9 mouse cellular contexts compared by ENCODE assay signal in genomic region chr15:77782449-77783014, GRCm38 (mm10). TPM values are rescaled to one million over a fixed set of nuclear protein-coding genes. Genes with fewer than 3 reads are reported as not detected.
A peak's percentile ranks its signal among the peaks of the same experiment; 100 is the strongest.
DNase-seq lines count a peak whose midpoint lies in the region; ATAC-seq lines count a peak whose summit lies in the region.
"Had no signal": no experiment of that assay in that cellular context is flagged by ENCODE, and none has a peak within 500 bp of the region (broad histone marks: within the 10 kb centered on the region; RNA-seq: fewer than 3 reads in every experiment).

No protein-coding gene starts in this region.

- ATAC-seq in kidney, embryonic 16.5 days (ENCODE audit: low FRiP score, low TSS enrichment) = no peak
- ATAC-seq in embryonic facial prominence, embryonic 11.5 days (replicated peaks; ENCODE audit: insufficient number of reproducible peaks, low FRiP score, low TSS enrichment, low read depth) = no peak
- ATAC-seq in intestine, embryonic 16.5 days = no peak

- peak; percentile 47 for DNase-seq in kidney, adult 18-20 months
- DNase-seq in ES-CJ7 (ENCODE audit: low read depth, low spot score) = peak; percentile 63
- DNase-seq in embryonic facial prominence, embryonic 11.5 days (ENCODE audit: low spot score) = peak; percentile 62
- DNase-seq in naive thymus-derived CD4-positive, alpha-beta T cell, adult 2 months (ENCODE audit: low read depth) = peak; percentile 79
- DNase-seq in cerebellum, adult 9-10 months = no peak
- no peak for DNase-seq in ovary, postnatal 10 days (ENCODE audit: low spot score)

- H3K27ac ChIP-seq in kidney, embryonic 16.5 days (ENCODE audit: low read length) = no peak overlapping the region
- H3K27ac ChIP-seq in embryonic facial prominence, embryonic 11.5 days (replicated peaks; ENCODE audit: low read depth, low read length) = no peak overlapping the region
- no peak overlapping the region for H3K27ac ChIP-seq in intestine, embryonic 16.5 days (ENCODE audit: low read length)
- H3K27ac ChIP-seq: neural tube, embryonic 13.5 days had no signal

- H3K4me2 ChIP-seq in kidney, embryonic 16.5 days (replicated peaks; ENCODE audit: low read depth, low read length) = no peak overlapping the region
- H3K4me2 ChIP-seq in embryonic facial prominence, embryonic 11.5 days (ENCODE audit: low read depth, low read length) = no peak overlapping the region
- no peak overlapping the region for H3K4me2 ChIP-seq in intestine, embryonic 16.5 days (ENCODE audit: low read depth, low read length)
- H3K4me2 ChIP-seq: neural tube, embryonic 13.5 days had no signal

- no peak overlapping the region for H3K4me3 ChIP-seq in kidney, embryonic 16.5 days (ENCODE audit: low read length)
- H3K4me3 ChIP-seq in embryonic facial prominence, embryonic 11.5 days (ENCODE audit: low read depth, low read length) = no peak overlapping the region
- H3K4me3 ChIP-seq in intestine, embryonic 16.5 days (ENCODE audit: low read length) = no peak overlapping the region
- H3K4me3 ChIP-seq: neural tube, embryonic 13.5 days had no signal

- peaks cover 98% of the 10 kb centered on the region for H3K36me3 ChIP-seq in kidney, embryonic 16.5 days (ENCODE audit: insufficient read depth, low read length)
- H3K36me3 ChIP-seq in embryonic facial prominence, embryonic 11.5 days (replicated peaks; ENCODE audit: control insufficient read depth, insufficient read depth, low read depth, low read length) = peaks cover 9% of the 10 kb centered on the region
- H3K36me3 ChIP-seq in intestine, embryonic 16.5 days (ENCODE audit: control insufficient read depth, insufficient read depth, low read length) = peaks cover 67% of the 10 kb centered on the region

- WGBS in kidney, embryonic 16.5 days = 83% methylated on average over 11 of the region's 11 CpGs
- 82% methylated on average over 11 of the region's 11 CpGs for WGBS in embryonic facial prominence, embryonic 11.5 days
- WGBS in intestine, embryonic 16.5 days = 82% methylated on average over 11 of the region's 11 CpGs

- H3K9me3 ChIP-seq in kidney, embryonic 16.5 days (ENCODE audit: low read length) = no peaks in the 10 kb centered on the region
- no peaks in the 10 kb centered on the region for H3K9me3 ChIP-seq in embryonic facial prominence, embryonic 11.5 days (replicated peaks; ENCODE audit: control insufficient read depth, low read length)
- H3K9me3 ChIP-seq in intestine, embryonic 16.5 days (ENCODE audit: control insufficient read depth, low read length) = no peaks in the 10 kb centered on the region
- H3K9me3 ChIP-seq: neural tube, embryonic 13.5 days had no signal

- no peak overlapping the region for H3K9ac ChIP-seq in kidney, embryonic 16.5 days (replicated peaks; ENCODE audit: low read length)
- H3K9ac ChIP-seq in embryonic facial prominence, embryonic 11.5 days (replicated peaks; ENCODE audit: low read length) = no peak overlapping the region
- no peak overlapping the region for H3K9ac ChIP-seq in intestine, embryonic 16.5 days (ENCODE audit: low read depth, low read length)
- H3K9ac ChIP-seq: neural tube, embryonic 13.5 days had no signal

- no peaks in the 10 kb centered on the region for H3K4me1 ChIP-seq in kidney, embryonic 16.5 days (ENCODE audit: insufficient read depth, low read length)
- H3K4me1 ChIP-seq in embryonic facial prominence, embryonic 11.5 days (ENCODE audit: control insufficient read depth, insufficient read depth, low read length) = no peaks in the 10 kb centered on the region
- no peaks in the 10 kb centered on the region for H3K4me1 ChIP-seq in intestine, embryonic 16.5 days (ENCODE audit: control insufficient read depth, insufficient read depth, low read length)
- H3K4me1 ChIP-seq: neural tube, embryonic 13.5 days had no signal

- H3K27me3 ChIP-seq in kidney, embryonic 16.5 days (ENCODE audit: insufficient read depth, low read length) = no peaks in the 10 kb centered on the region
- H3K27me3 ChIP-seq in embryonic facial prominence, embryonic 11.5 days (ENCODE audit: control insufficient read depth, insufficient read depth, low read length) = no peaks in the 10 kb centered on the region
- no peaks in the 10 kb centered on the region for H3K27me3 ChIP-seq in intestine, embryonic 16.5 days (replicated peaks; ENCODE audit: control insufficient read depth, insufficient read depth, low read length)
- H3K27me3 ChIP-seq: neural tube, embryonic 13.5 days had no signal

RNA-seq across cellular contexts. Expression of gene Apol8, which starts 25.7 kb away (rescaled TPM):
- 0.19 and 0.21 TPM in 2 replicates for polyA plus RNA-seq in kidney, embryonic 16.5 days (2015; fragmentation: Nextera tagmentation; extraction: Ambion mirVana)
- 0.29 TPM in 1 of 2 replicates, not detected in the other for polyA plus RNA-seq in embryonic facial prominence, embryonic 11.5 days (2014; fragmentation: Nextera tagmentation; extraction: Ambion mirVana)
- polyA plus RNA-seq in intestine, embryonic 16.5 days (2015; fragmentation: Nextera tagmentation; extraction: Ambion mirVana) = 0.21 and 0.34 TPM in 2 replicates
- polyA plus RNA-seq: neural tube, embryonic 13.5 days had no signal

RNA-seq across cellular contexts. Expression of gene Apol9b, which starts 53.7 kb away (rescaled TPM):
- polyA plus RNA-seq in kidney, embryonic 16.5 days (2015; fragmentation: Nextera tagmentation; extraction: Ambion mirVana) = 0.20 TPM in 1 of 2 replicates, not detected in the other
- polyA plus RNA-seq in embryonic facial prominence, embryonic 11.5 days (2014; fragmentation: Nextera tagmentation; extraction: Ambion mirVana) = not detected in 2 replicates
- 0.11 and 0.13 TPM in 2 replicates for polyA plus RNA-seq in intestine, embryonic 16.5 days (2015; fragmentation: Nextera tagmentation; extraction: Ambion mirVana)

RNA-seq across cellular contexts. Expression of gene Myh9, which starts 59.4 kb away (rescaled TPM):
- 55.4 and 64.5 TPM in 2 replicates for polyA plus RNA-seq in kidney, embryonic 16.5 days (2015; fragmentation: Nextera tagmentation; extraction: Ambion mirVana)
- polyA plus RNA-seq in embryonic facial prominence, embryonic 11.5 days (2014; fragmentation: Nextera tagmentation; extraction: Ambion mirVana) = 23.4 and 25.1 TPM in 2 replicates
- 39.1 and 43.8 TPM in 2 replicates for polyA plus RNA-seq in intestine, embryonic 16.5 days (2015; fragmentation: Nextera tagmentation; extraction: Ambion mirVana)

Comparison
In these comparisons a context has a peak if more than half of its experiments do, and no peak if none do; other contexts are left out.
1. DNase-seq: peak in kidney, adult 18-20 months (single experiment), ES-CJ7 (single experiment), embryonic facial prominence, embryonic 11.5 days (single experiment) and naive thymus-derived CD4-positive, alpha-beta T cell, adult 2 months (single experiment); none in cerebellum, adult 9-10 months (single experiment) and ovary, postnatal 10 days (single experiment).